Mouse (Mus musculus) cerebellum, adult 11-12 months (tissue): ENCODE data around the gene Pald1.

Experiments used
- DNase-seq: peaks from one replicate; pipeline ENCODE4 v3.0.0; 2022

Gene Pald1

DNA sequence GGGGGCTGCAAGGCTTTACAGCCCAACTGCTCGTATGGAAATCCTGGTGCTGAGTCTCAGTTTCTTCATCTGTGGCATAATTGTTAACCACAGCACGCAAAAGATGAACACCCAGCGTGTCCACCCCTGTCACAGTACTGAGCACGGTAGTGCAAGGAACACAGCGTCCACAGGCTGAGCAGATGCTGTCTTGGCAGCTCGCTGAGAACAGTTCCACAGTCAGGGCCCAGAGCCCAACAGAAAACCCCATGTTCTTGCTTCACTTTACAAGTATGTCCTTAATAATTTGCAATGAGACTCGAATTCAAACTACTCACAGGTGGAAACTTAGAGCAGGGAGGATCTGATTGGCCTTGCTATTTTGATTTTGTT is 109.5 kb downstream of the Pald1 start:
- no peak for DNase-seq

DNA sequence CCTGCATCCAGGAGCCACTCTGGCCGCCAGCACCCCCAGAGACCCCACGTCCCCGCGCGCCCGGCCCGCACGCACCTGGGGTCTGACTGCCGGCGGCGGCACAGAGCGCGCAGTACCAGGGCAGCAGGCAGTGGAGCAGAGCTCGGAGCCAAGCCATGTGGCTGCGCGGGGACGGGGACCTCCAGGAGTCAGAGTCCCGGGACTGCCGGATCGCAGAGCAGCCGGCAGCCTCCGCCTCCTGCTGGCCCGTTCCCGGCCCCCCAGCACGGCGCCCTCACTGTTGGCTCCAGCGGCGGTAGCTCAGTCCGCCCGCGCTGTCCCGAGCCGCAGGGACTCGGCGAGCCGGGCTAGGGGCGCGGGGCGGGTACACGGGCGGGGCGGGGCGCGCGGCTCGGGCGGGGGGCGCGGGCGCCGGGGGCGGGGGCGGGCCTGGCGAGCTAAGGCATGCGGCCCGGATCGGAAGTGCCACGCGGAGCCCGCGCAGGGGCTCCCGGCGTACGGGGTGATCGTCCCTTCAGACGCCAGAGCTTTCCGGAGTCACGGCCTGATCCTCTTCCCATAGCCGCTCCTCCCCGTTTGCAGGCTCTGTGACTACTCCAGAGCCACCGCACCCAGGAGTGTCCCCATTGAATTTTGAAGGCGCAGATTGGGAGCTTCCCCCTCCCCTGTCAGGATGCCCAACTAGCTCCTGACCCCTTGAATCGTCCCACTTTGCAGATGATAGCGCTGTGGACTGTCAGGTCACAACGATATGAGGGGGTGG is 110.1 kb downstream of the Pald1 start, which contains the start of gene Adamts14:
Gene Adamts14 (minus strand): TSS at position 358 of the 763 bp plus-strand sequence.
- DNase-seq = no peak

DNA sequence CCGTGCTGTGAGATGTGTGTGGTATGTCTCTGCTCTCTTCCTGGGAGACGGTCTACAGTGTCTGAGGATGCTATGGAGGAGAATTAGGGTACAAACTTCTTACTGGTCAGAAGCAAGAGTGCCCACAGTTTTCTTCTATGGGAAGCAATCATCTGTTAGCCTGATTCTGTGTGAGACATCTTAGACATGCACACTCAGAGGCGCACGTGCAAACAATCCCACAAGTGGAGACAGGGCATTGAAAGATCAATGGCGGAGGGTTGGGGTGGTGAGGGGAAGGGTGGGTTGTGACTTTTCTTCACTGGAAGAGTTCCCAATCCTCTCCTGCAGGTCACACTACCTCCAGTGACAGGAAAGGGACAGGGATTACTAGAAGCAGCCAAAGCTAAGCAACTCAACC is 110.7 kb downstream of the Pald1 start:
- no peak for DNase-seq

DNA sequence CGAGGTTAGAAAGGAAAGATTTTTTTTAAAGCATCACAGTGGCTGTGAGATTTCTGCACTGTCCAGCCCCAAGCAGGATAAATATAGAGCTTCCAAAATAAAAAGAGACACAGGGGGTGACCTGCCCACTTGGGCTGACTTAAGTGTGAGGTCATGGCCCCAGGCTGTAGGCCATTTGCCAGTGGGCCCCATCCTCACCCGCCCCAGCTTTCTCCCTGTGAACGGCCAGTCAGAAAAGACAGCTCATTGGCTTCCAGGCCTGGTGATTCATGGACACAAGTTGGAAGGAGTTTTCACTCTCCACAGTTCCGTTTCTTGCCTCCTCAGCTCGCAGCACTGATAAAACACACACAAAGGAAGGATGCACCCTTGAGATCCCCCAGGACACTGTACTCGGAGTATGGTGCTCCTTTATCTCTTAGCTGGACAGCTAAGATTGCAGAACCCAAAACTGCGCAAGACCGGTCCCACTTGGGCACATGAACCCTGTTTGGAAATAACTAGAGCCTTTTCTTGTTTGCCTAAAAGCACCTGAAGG is 111.2 kb downstream of the Pald1 start:
- no peak for DNase-seq
